Mouse (Mus musculus) heart, postnatal 0 days (tissue): ENCODE results near the gene Sft2d1. TPM values are rescaled to one million over a fixed set of nuclear protein-coding genes. Genes with fewer than 3 reads are reported as not detected.

Source experiments
- ATAC-seq: fragments of 200-750 bp; cut with Nextera tagmentation; 2 replicates; pipeline ENCODE4 v1.8.0; 2017; ENCODE audit warnings: low read depth, moderate number of reproducible peaks, moderate library complexity; ENCODE audit not compliant: insufficient read depth
- DNase-seq: peaks from one replicate; pipeline ENCODE4 v3.0.0-alpha.2; 2016; ENCODE audit warnings: low spot score
- H3K27ac ChIP-seq: fragments of 300-500 bp; sonication (generic); 2 replicates; pipeline ENCODE4 v1.5.1; 2014; ENCODE audit warnings: low read depth, mild to moderate bottlenecking
- H3K27me3 ChIP-seq: fragments of 300-500 bp; sonication (generic); 2 replicates; pipeline ENCODE4 v1.6.1; 2014; ENCODE audit warnings: low read length, mixed read lengths; ENCODE audit not compliant: control insufficient read depth, insufficient read depth
- H3K36me3 ChIP-seq: fragments of 300-500 bp; sonication (generic); replicated peaks from 2 replicates; pipeline ENCODE4 v1.6.1; 2014; ENCODE audit warnings: low read length, mixed read lengths; ENCODE audit not compliant: control insufficient read depth, insufficient read depth
- H3K4me1 ChIP-seq: fragments of 300-500 bp; sonication (generic); 2 replicates; pipeline ENCODE4 v1.6.1; 2014; ENCODE audit warnings: antibody characterized with exemption; ENCODE audit not compliant: control insufficient read depth, insufficient read depth
- H3K4me2 ChIP-seq: fragments of 300-500 bp; sonication (generic); 2 replicates; pipeline ENCODE4 v1.6.1; 2014; ENCODE audit warnings: low read depth, mild to moderate bottlenecking, low read length, moderate library complexity
- H3K4me3 ChIP-seq: fragments of 300-500 bp; sonication (generic); 2 replicates; pipeline ENCODE4 v1.5.1; 2014; ENCODE audit warnings: low read depth, low read length
- H3K9ac ChIP-seq: fragments of 300-500 bp; sonication (generic); replicated peaks from 2 replicates; pipeline ENCODE4 v1.6.1; 2014; ENCODE audit warnings: low read depth, low read length, mixed read lengths
- H3K9me3 ChIP-seq: fragments of 300-500 bp; sonication (generic); replicated peaks from 2 replicates; pipeline ENCODE4 v1.6.1; 2016; ENCODE audit warnings: low read length; ENCODE audit not compliant: control insufficient read depth
- CTCF ChIP-seq: IDR thresholded peaks from 2 replicates; pipeline ENCODE4 v1.5.1; 2016; ENCODE audit warnings: antibody characterized with exemption, control low read depth, low read depth
- EP300 ChIP-seq: IDR thresholded peaks from 2 replicates; pipeline ENCODE4 v1.6.1; 2016; ENCODE audit warnings: antibody characterized with exemption, low read depth
- WGBS: fragments of 180-500 bp; shearing (Covaris S2); extraction: QIAGEN DNeasy Blood & Tissue Kit; methylation state at CpG from one replicate; pipeline ENCODE4 v1.1.7; 2014; 5-methylcytosine and 5-hydroxymethylcytosine counted together
- polyA plus RNA-seq: library from polyadenylated mRNA; unstranded; fragments of >200 nt; fragmentation: Nextera tagmentation; extraction: Ambion mirVana; gene quantifications from 2 replicates; pipeline ENCODE4 v1.2.1, GENCODE M21; 2015
- total RNA-seq: library from RNA; depleted of rRNA; stranded (reverse); fragments of >200 nt; gene quantifications from 2 replicates; pipeline ENCODE4 v1.2.3, GENCODE M21; 2014; ENCODE audit warnings: low replicate concordance

Gene Sft2d1
- total and polyA plus RNA-seq, 2 experiments from 2014 or later, result 54.4 to 68.5 TPM

DNA sequence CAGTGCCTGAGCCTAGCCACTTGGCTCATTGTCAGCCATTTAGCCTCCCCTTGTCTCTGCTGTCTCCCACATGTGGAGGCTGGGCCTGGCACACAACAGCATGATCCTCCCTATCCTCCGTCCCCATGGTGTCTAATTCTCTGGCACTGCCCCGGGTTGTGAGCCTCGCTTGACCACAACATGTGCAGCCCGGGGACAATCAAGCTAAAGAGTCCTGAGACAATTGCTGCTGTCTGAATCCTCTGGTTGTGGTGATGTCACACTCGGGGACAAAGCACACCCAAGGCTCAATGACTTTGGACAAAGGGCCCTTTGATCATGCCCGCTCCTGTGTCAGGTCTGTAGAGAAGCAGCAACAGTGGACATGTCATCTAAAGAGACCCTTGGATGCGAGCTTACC is 40.2 kb downstream of the Sft2d1 start:
- H3K27ac ChIP-seq, result no peak overlapping the region
- DNase-seq (no peak), ATAC-seq (no peak)
- H3K9me3 ChIP-seq, result no peaks in the 10 kb centered on the region
- H3K9ac ChIP-seq, result no peak overlapping the region
- WGBS, result 78% methylated on average over 7 of the region's 7 CpGs
- no peak overlapping the region for H3K4me2 ChIP-seq
- H3K27me3 ChIP-seq, result no peaks in the 10 kb centered on the region
- no peak overlapping the region for H3K4me3 ChIP-seq
- no peaks in the 10 kb centered on the region for H3K4me1 ChIP-seq
- no peak for TF ChIP-seq EP300
- no peak for TF ChIP-seq CTCF
- H3K36me3 ChIP-seq, result no peaks in the 10 kb centered on the region

DNA sequence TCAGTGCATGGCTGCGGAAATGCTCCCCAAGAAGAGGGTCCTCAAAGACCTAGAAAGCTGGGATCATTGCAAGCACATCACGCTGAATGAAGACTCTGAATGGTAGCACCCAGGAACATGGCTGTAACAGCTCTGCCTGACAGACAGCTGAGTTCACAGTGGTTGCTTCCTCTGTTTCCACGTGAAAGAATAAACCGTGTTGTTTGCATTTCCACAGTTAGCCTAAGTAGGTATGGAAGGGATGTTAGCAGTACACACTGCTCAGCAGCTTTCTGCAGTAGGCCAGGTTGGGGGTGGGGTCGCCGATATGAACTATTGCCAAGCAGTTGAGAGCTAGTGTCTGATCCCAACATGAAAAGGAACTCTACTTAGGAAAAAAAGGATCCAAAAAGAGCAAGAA is 44.8 kb downstream of the Sft2d1 start, which contains the start of gene T2:
Gene T2 (plus strand): TSS at position 301 of the 400 bp plus-strand sequence.
- TF ChIP-seq CTCF, result no peak
- no peak for TF ChIP-seq EP300
- Histone ChIP-seq H3K27me3 (0 out of 2 replicates have a peak, but pooled peaks cover 3% of the 10 kb centered on the region), H3K4me1 (no peaks in the 10 kb centered on the region), H3K9ac (no peak within 1 kb of the TSS), H3K9me3 (no peaks in the 10 kb centered on the region), H3K36me3 (no peaks in the 10 kb centered on the region), H3K27ac (no peak within 1 kb of the TSS), H3K4me2 (no peak within 1 kb of the TSS), H3K4me3 (no peak within 1 kb of the TSS)
- ATAC-seq, result no peak
- no peak for DNase-seq
- WGBS, result 82% methylated on average over 6 of the region's 6 CpGs

DNA sequence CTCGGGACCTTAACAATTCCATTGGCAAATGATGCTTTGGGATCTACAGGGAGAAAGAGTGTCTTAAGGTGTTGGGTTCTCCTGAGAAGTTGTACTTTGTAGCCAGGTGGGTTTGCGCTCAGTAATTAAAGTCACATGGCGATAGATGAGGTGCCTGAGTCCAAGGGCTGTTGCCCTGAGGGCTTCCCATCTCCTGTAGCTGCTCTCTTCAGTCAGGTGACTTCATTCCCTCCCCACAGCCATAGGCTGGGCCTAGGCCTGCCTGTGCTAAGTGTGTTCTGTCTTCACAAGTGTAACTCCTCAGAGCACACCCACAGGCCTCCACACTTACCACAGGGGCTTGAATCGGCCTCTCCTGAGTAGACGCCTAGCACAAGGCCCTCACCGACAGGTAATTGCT is 46.6 kb downstream of the Sft2d1 start:
- Histone ChIP-seq H3K27ac (no peak overlapping the region), H3K9me3 (no peaks in the 10 kb centered on the region), H3K9ac (no peak overlapping the region), H3K27me3 (peaks cover 4% of the 10 kb centered on the region; the same call in 1 of the 2 replicates), H3K4me1 (no peaks in the 10 kb centered on the region), H3K4me2 (no peak overlapping the region), H3K4me3 (no peak overlapping the region), H3K36me3 (no peaks in the 10 kb centered on the region)
- 78% methylated on average over 6 of the region's 6 CpGs for WGBS
- DNase-seq, result no peak
- TF ChIP-seq EP300 (no peak), CTCF (no peak)
- ATAC-seq, result no peak

DNA sequence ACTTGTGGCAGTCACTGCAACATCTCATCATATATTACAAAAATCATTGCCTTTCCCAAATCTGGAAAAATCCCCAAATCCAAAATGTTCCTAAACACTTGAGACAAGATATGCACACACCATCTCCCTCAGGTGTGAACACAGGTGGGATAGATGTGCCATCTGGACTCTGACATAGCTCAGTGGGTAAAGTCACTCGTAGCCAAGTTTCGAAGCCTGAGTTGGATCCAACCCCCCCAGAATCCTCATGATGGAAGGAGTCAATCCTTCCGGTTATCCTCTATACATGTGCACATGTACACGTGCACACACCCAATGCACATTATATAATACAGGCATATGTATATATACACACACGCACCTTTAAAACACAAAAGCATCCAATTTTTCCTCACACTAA is 50.0 kb downstream of the Sft2d1 start:
- DNase-seq (no peak), ATAC-seq (no peak)
- Histone ChIP-seq H3K9me3 (no peaks in the 10 kb centered on the region), H3K4me1 (no peaks in the 10 kb centered on the region), H3K36me3 (no peaks in the 10 kb centered on the region), H3K9ac (no peak overlapping the region), H3K27me3 (peaks cover 12% of the 10 kb centered on the region), H3K4me2 (no peak overlapping the region), H3K4me3 (no peak overlapping the region), H3K27ac (no peak overlapping the region)
- 85% methylated on average over 5 of the region's 5 CpGs for WGBS
- no peak for TF ChIP-seq CTCF
- no peak for TF ChIP-seq EP300

DNA sequence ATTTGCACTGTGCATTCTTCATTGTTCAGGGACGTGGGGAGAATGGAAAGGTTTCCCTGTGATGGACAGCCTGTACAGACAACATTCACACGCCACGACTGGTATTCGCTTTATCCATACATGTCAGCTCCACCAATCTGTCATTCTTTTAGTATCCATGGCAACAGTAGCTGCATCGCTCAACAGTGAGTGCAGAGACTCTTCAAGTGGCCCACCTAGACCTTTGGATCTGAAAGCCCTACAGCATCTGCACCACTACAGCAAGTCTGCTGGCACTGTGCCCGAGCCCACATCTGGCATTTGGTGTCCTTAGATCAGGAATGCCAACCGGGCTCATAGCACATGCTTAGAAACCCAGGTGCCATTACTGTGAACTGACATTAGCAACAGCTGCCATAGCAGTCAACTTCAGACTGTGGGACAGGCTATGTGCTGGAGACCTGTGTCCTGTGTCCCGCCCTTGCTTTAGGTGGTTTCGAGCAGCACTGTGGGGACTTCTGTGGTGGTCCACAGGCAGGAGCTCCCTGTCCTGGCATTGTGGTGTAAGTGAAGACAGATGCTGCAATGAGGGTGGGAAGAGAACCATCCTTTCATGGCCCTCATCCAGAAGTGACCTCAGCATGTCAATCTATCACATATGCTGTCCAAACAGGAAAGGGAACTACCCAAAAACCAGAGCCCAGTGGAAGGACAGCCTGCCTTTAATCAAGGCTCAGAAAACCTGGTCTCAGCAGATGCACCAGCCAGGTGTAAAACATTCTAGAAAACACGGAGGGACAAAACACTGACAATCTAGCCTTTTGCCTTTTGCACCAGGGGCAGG is 50.6 kb downstream of the Sft2d1 start:
- 69% methylated on average over 10 of the region's 10 CpGs for WGBS
- H3K9me3 ChIP-seq, result no peaks in the 10 kb centered on the region
- DNase-seq, result no peak
- H3K27ac ChIP-seq, result no peak overlapping the region
- H3K36me3 ChIP-seq, result no peaks in the 10 kb centered on the region
- H3K4me2 ChIP-seq, result no peak overlapping the region
- no peak overlapping the region for H3K4me3 ChIP-seq
- H3K9ac ChIP-seq, result no peak overlapping the region
- H3K4me1 ChIP-seq, result no peaks in the 10 kb centered on the region
- no peak for TF ChIP-seq CTCF
- TF ChIP-seq EP300, result no peak
- ATAC-seq, result no peak
- H3K27me3 ChIP-seq, result peaks cover 12% of the 10 kb centered on the region
